In genomic region chrX:103393841-103394240, GRCm38 (mm10) we compare ENCODE assay signal across 27 mouse cellular contexts. TPM values are rescaled to one million over a fixed set of nuclear protein-coding genes. Genes with fewer than 3 reads are reported as not detected.
DNase-seq lines count a peak whose midpoint lies in the region; ATAC-seq and TF ChIP-seq lines count a peak whose summit lies in the region.
"Had no signal": no experiment of that assay in that cellular context is flagged by ENCODE, and none has a peak within 500 bp of the region (broad histone marks: within the 10 kb centered on the region; RNA-seq: fewer than 3 reads in every experiment).

No protein-coding gene starts in this region.

- H3K4me3 ChIP-seq in CH12.LX (replicated peaks in 1 of 3; ENCODE audit: low read depth in 2 of 3, low read length in 2 of 3, poor library complexity in 1 of 3) = no peak overlapping the region
- H3K4me3 ChIP-seq in midbrain, embryonic 14.5 days (replicated peaks; ENCODE audit: low read depth, low read length) = no peak overlapping the region
- H3K4me3 ChIP-seq: embryonic facial prominence, embryonic 15.5 days; erythroblast, embryonic 14.5 days; forebrain, embryonic 10.5 days; heart, embryonic 13.5 days; hindbrain, embryonic 15.5 days had no signal

- no peaks in the 10 kb centered on the region for H3K36me3 ChIP-seq in CH12.LX (replicated peaks in 1 of 2; ENCODE audit: control insufficient read depth in 1 of 2, insufficient read depth in 1 of 2, low read length in 1 of 2)
- H3K36me3 ChIP-seq in midbrain, embryonic 14.5 days (ENCODE audit: control insufficient read depth, insufficient read depth, low read length) = no peaks in the 10 kb centered on the region
- H3K36me3 ChIP-seq: embryonic facial prominence, embryonic 15.5 days; heart, embryonic 13.5 days; hindbrain, embryonic 15.5 days had no signal

- no peak for ATAC-seq in midbrain, embryonic 14.5 days (ENCODE audit: low FRiP score, low TSS enrichment)
- ATAC-seq: forebrain, embryonic 14.5 days had no signal

- H3K4me2 ChIP-seq in CH12.LX (ENCODE audit: insufficient read depth, low read depth, poor library complexity, severe bottlenecking) = peak overlapping the region; percentile 22
- H3K4me2 ChIP-seq in midbrain, embryonic 14.5 days (ENCODE audit: low read length) = no peak overlapping the region
- H3K4me2 ChIP-seq: embryonic facial prominence, embryonic 15.5 days; heart, embryonic 13.5 days; hindbrain, embryonic 15.5 days had no signal

- dilution Hi-C loops in CH12.LX (cut with MboI; ENCODE audit: extremely low pct_ligation_motif_present, extremely low pct_unique_long_range_greater_than_20kb, low sequenced_read_pairs) = no loop called here

- TF ChIP-seq RAD21 in CH12.LX (IDR thresholded peaks at IDR 0.05; ENCODE audit: low read depth, low read length) = no peak

- no peak for TF ChIP-seq CTCF in CH12.LX (conservative IDR thresholded peaks at IDR 0.05 in 1 of 2, IDR thresholded peaks at IDR 0.05 in 1 of 2; ENCODE audit: low read depth in 2 of 2, low read length in 2 of 2)

- H3K27me3 ChIP-seq in CH12.LX (replicated peaks) = no peaks in the 10 kb centered on the region
- H3K27me3 ChIP-seq in midbrain, embryonic 14.5 days (ENCODE audit: control insufficient read depth, insufficient read depth, low read length) = peaks cover 11% of the 10 kb centered on the region

- H3K27ac ChIP-seq in CH12.LX (ENCODE audit: insufficient read depth, low read depth) = no peak overlapping the region
- no peak overlapping the region for H3K27ac ChIP-seq in midbrain, embryonic 14.5 days (replicated peaks; ENCODE audit: low read depth, low read length)
- H3K27ac ChIP-seq: embryonic facial prominence, embryonic 15.5 days; forebrain, embryonic 10.5 days; heart, embryonic 13.5 days; hindbrain, embryonic 15.5 days had no signal

- H3K79me2 ChIP-seq in CH12.LX (replicated peaks; ENCODE audit: control insufficient read depth, extremely low read depth, insufficient read depth, poor library complexity, severe bottlenecking) = no peaks in the 10 kb centered on the region

- peaks cover 0 to 7% of the 10 kb centered on the region in 2 experiments; a peak in 2 of 4 replicates for H3K4me1 ChIP-seq in CH12.LX (ENCODE audit: control insufficient read depth in 1 of 2, insufficient read depth in 2 of 2)
- no peaks in the 10 kb centered on the region for H3K4me1 ChIP-seq in midbrain, embryonic 14.5 days (ENCODE audit: control insufficient read depth, insufficient read depth, low read length)
- H3K4me1 ChIP-seq: embryonic facial prominence, embryonic 15.5 days; forebrain, embryonic 10.5 days; heart, embryonic 13.5 days; hindbrain, embryonic 15.5 days had no signal

- TF ChIP-seq EP300 in CH12.LX (IDR thresholded peaks at IDR 0.05; ENCODE audit: low read length) = no peak

- in situ Hi-C loops in CH12.LX (cut with MboI; ENCODE audit: low pct_ligation_motif_present, low pct_unique_long_range_greater_than_20kb, low sequenced_read_pairs) = no loop called here

- TF ChIP-seq POLR2A in CH12.LX (IDR thresholded peaks at IDR 0.05; ENCODE audit: low read depth, low read length) = no peak

- WGBS in midbrain, embryonic 14.5 days = 92% methylated on average over 1 of the region's 1 CpGs

- peak; percentile 9 for DNase-seq in CD4-positive helper T cell, adult 2 months (ENCODE audit: low read depth, low spot score)
- peak; percentile 8 for DNase-seq in CH12.LX (ENCODE audit: extremely low read depth)
- DNase-seq in induced T-regulatory cell, adult 2 months (ENCODE audit: low read depth) = peak; percentile 34
- DNase-seq in natural killer cell, adult 2 months (ENCODE audit: low spot score in 2 of 2) = peak; percentile 0 to 48
- no peak for DNase-seq in midbrain, embryonic 14.5 days
- no peak for DNase-seq in kidney, adult 11 months
- no peak for DNase-seq in urinary bladder, adult 2 months (ENCODE audit: low spot score)
- DNase-seq: adrenal gland, postnatal 10 days; cerebellum, adult 11-12 months; cerebellum, adult 9-11 months; embryo, embryonic 11 days; gastrocnemius, postnatal 36 days; heart, adult 11 months; heart, postnatal 36 days had no signal

- H3K9me3 ChIP-seq in CH12.LX (replicated peaks; ENCODE audit: low read length) = no peaks in the 10 kb centered on the region
- no peaks in the 10 kb centered on the region for H3K9me3 ChIP-seq in midbrain, embryonic 14.5 days (ENCODE audit: control insufficient read depth, low read length)
- H3K9me3 ChIP-seq: embryonic facial prominence, embryonic 15.5 days; forebrain, embryonic 10.5 days; heart, embryonic 13.5 days; hindbrain, embryonic 15.5 days had no signal

- no peak overlapping the region for H3K9ac ChIP-seq in CH12.LX (ENCODE audit: insufficient read depth, low read depth)
- H3K9ac ChIP-seq in midbrain, embryonic 14.5 days (replicated peaks; ENCODE audit: low read length) = no peak overlapping the region
- H3K9ac ChIP-seq: embryonic facial prominence, embryonic 15.5 days; heart, embryonic 13.5 days; hindbrain, embryonic 15.5 days had no signal

TF ChIP-seq in CH12.LX, 34 proteins besides CTCF, POLR2A, EP300 and RAD21:
- TF ChIP-seq USF2 (conservative IDR thresholded peaks at IDR 0.05; ENCODE audit: low read depth, low read length) = no peak
- no peak for TF ChIP-seq HCFC1 (IDR thresholded peaks at IDR 0.05; ENCODE audit: low read depth, low read length)

RNA-seq across cellular contexts. Expression of gene Tsx, which starts 20.4 kb away (rescaled TPM):
- not detected in 2 replicates for total RNA-seq in CH12.LX (2012; rRNA removed)
- not detected in 2 replicates for total RNA-seq in CH12.LX (2014; rRNA removed)
- not detected in 2 replicates for polyA plus RNA-seq in CH12.LX (2012; ENCODE audit: insufficient read length, low read depth)
- polyA plus RNA-seq in midbrain, embryonic 14.5 days (2014; fragmentation: Nextera tagmentation; extraction: Ambion mirVana) = 0.37 and 0.47 TPM in 2 replicates
- 1.3 TPM in 2 replicates for polyA plus RNA-seq in urinary bladder, adult 2 months (2012; rRNA removed)
- total RNA-seq: gastrocnemius, adult 8-10 months; gastrocnemius, postnatal 36 days; heart, postnatal 36 days had no signal
- polyA plus RNA-seq: erythroblast, embryonic 14.5 days; forebrain, embryonic 14.5 days; heart, embryonic 13.5 days; heart, postnatal 0 days had no signal

RNA-seq across cellular contexts. Expression of gene Gm26992, which starts 28.0 kb away (rescaled TPM):
- total RNA-seq in CH12.LX (2012; rRNA removed) (not detected in 2 replicates), CH12.LX (2014; rRNA removed) (not detected in 2 replicates)
- not detected in 2 replicates for polyA plus RNA-seq in CH12.LX (2012; ENCODE audit: insufficient read length, low read depth)
- polyA plus RNA-seq in midbrain, embryonic 14.5 days (2014; fragmentation: Nextera tagmentation; extraction: Ambion mirVana) = not detected in 2 replicates
- 0.52 and 1.1 TPM in 2 replicates for polyA plus RNA-seq in urinary bladder, adult 2 months (2012; rRNA removed)
- total RNA-seq: adrenal gland, postnatal 10 days; adrenal gland, postnatal 4 days; ES-E14; gastrocnemius, adult 8-10 months; gastrocnemius, postnatal 36 days; heart, postnatal 36 days had no signal
- polyA plus RNA-seq: embryonic facial prominence, embryonic 11.5 days; embryonic facial prominence, embryonic 15.5 days; erythroblast, embryonic 14.5 days; forebrain, embryonic 10.5 days; forebrain, embryonic 14.5 days; heart, embryonic 13.5 days; heart, postnatal 0 days; hindbrain, embryonic 11.5 days; hindbrain, embryonic 15.5 days; intestine, embryonic 14.5 days had no signal

RNA-seq across cellular contexts. Expression of gene Chic1, which starts 37.6 kb away (rescaled TPM):
- not detected in 2 replicates for total RNA-seq in CH12.LX (2012; rRNA removed)
- not detected in 2 replicates for total RNA-seq in CH12.LX (2014; rRNA removed)
- polyA plus RNA-seq in CH12.LX (2012; ENCODE audit: insufficient read length, low read depth) = not detected in 2 replicates
- 7.9 and 8.4 TPM in 2 replicates for polyA plus RNA-seq in midbrain, embryonic 14.5 days (2014; fragmentation: Nextera tagmentation; extraction: Ambion mirVana)
- 3.4 and 3.8 TPM in 2 replicates for polyA plus RNA-seq in urinary bladder, adult 2 months (2012; rRNA removed)
- polyA plus RNA-seq: erythroblast, embryonic 14.5 days had no signal

Comparison
In these comparisons a context has a peak if more than half of its experiments do, and no peak if none do; other contexts are left out.
1. DNase-seq: peak in CD4-positive helper T cell, adult 2 months (single experiment), CH12.LX (single experiment), induced T-regulatory cell, adult 2 months (single experiment) and natural killer cell, adult 2 months (2 of 2); none in midbrain, embryonic 14.5 days (single experiment), kidney, adult 11 months (single experiment) and urinary bladder, adult 2 months (single experiment).